Mouse (Mus musculus): ENCODE data around the gene Wfdc12. TPM values are rescaled to one million over a fixed set of nuclear protein-coding genes. Genes with fewer than 3 reads are reported as not detected.
"Not testable (repeated sequence)": the region's sequence is repeated elsewhere in the genome, so short reads cannot be mapped to it uniquely, and the experiment has no call there.

Wfdc12 gene
- not detected in 2 replicates for polyA plus RNA-seq (2016; fragmentation: Nextera tagmentation; extraction: Ambion mirVana)

DNA sequence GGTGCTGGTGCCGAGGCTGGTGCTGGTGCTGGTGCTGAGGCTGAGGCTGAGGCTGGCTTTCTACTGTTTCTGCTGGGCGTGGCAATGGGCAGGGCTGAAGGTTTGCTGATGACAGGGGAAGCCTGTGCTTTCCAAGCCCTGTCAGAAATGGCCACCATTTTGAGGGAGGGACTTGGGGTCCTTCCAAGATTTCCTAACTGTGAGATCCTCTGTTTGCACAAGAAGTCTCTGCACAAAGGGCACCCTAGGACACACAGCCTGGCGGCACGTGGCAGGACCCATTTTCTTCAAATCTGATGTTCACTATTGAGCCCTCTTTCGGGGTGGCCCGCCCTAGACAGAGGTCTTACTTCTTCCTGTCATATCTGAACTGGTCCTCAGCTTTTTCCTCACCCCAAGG is at the start of gene Wfdc12:
Wfdc12 (minus strand) TSS at position 33 of the 400 bp plus-strand sequence.
- H3K27me3 ChIP-seq (replicated peaks; ENCODE audit: low read depth, poor library complexity, severe bottlenecking): no peaks in the 10 kb centered on the region
- H3K27ac ChIP-seq (replicated peaks): no peak within 1 kb of the TSS
- no peak within 1 kb of the TSS for H3K4me3 ChIP-seq
- H3K36me3 ChIP-seq (replicated peaks): no peaks in the 10 kb centered on the region
- DNase-seq (ENCODE audit: low spot score): no peak
- no peaks in the 10 kb centered on the region for H3K4me1 ChIP-seq
- 90% methylated on average over 6 of the region's 6 CpGs for WGBS
- H3K9me3 ChIP-seq: no peaks in the 10 kb centered on the region

DNA sequence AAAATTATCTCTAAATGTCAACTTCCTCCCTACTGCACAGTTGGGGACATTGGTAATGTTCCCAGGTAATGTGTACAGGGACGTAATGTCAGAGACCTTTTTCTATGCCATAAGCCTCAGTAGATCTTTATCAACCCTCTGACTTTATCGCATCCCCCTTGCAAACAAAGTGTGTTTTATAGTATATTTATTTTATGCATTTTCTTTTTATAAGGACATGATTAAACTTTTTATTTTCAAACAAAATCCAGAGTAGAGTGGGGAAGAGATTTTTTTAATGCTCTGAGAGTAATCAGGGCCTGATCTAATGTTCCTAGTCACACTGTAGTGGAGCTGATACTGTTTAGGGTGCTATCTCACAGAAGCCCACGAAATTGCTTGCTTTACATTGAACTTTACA is 48.0 kb upstream of the Wfdc12 start, which contains the start of gene Svs2:
Svs2 (minus strand) TSS at position 101 of the 400 bp plus-strand sequence.
- 85% methylated on average over 3 of the region's 3 CpGs for WGBS
- no peaks in the 10 kb centered on the region for H3K27me3 ChIP-seq (replicated peaks; ENCODE audit: low read depth, poor library complexity, severe bottlenecking)

DNA sequence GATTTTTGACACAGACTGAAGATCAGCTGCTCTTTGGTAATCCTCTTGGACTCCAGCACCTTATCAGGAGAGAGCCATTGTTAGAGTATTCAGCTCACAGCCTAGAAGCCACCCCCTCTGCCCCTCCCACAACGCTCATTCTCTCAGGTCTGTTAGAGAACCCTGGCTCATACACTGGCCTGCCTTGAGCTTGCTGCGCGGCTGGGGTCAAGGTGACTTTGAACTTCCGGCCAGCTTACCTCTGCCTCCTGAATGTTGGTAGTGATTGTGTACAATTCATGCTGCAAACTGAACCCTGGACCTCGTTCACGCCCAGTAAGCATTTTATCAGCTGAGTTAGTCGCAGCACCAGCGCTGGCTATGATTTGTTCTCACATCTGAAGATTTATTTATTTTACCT is 42.3 kb upstream of the Wfdc12 start:
- no peaks in the 10 kb centered on the region for H3K27me3 ChIP-seq (replicated peaks; ENCODE audit: low read depth, poor library complexity, severe bottlenecking)
- 92% methylated on average over 8 of the region's 8 CpGs for WGBS

More for the DNA sequence above, 48.0 kb upstream of the Wfdc12 start, which contains the start of gene Svs2:
- Histone ChIP-seq H3K4me3 (no peak within 1 kb of the TSS), H3K4me1 (no peaks in the 10 kb centered on the region), H3K27ac (replicated peaks) (no peak within 1 kb of the TSS), H3K36me3 (replicated peaks) (no peaks in the 10 kb centered on the region), H3K9me3 (0 out of 2 replicates have a peak, but pooled peaks cover 2% of the 10 kb centered on the region)
- no peak for DNase-seq (ENCODE audit: low spot score)

DNA sequence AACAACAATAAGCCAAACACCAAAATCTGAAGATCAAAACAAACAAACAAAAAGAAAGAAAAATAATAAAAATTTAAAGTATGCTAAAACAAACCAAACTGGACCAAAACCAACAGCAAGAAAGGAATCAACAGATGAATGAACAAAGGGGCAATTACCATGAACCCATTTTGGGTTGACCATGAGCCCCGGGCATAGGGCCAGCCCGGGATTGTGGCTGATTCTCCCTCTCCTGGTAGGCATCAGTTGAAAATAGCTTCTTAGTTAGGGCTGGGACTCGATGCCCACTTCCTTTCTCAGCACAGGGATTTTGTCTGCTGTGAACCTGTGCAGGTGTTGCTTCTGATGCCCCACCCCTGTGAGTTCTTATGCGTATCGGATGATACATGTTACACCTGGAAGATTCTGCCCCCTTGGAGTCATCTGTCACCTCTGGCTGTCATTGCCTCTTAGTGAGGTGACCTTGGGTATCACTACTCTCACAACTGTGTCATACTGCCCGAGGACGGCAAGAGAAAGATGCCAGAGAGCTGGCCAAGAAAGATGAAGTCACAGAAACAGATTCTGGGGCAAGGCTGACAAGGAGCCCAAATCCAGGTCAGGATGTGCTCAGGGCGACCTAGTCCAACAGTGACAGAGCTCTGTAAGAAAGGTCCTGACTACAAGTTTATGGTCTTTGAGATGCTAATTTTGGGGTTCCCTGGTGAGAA is 38.1 kb upstream of the Wfdc12 start:
- WGBS: 84% methylated on average over 8 of the region's 8 CpGs
- Histone ChIP-seq H3K4me3 (no peak overlapping the region), H3K27me3 (replicated peaks; ENCODE audit: low read depth, poor library complexity, severe bottlenecking) (no peaks in the 10 kb centered on the region), H3K36me3 (replicated peaks) (no peaks in the 10 kb centered on the region), H3K4me1 (no peaks in the 10 kb centered on the region), H3K9me3 (no peaks in the 10 kb centered on the region), H3K27ac (replicated peaks) (no peak overlapping the region)
- no peak for DNase-seq (ENCODE audit: low spot score)

More for the DNA sequence above, 42.3 kb upstream of the Wfdc12 start:
- no peaks in the 10 kb centered on the region for H3K9me3 ChIP-seq
- no peak overlapping the region for H3K27ac ChIP-seq (replicated peaks)
- no peak for DNase-seq (ENCODE audit: low spot score)
- H3K36me3 ChIP-seq (replicated peaks): no peaks in the 10 kb centered on the region
- H3K4me1 ChIP-seq: no peaks in the 10 kb centered on the region
- no peak overlapping the region for H3K4me3 ChIP-seq

DNA sequence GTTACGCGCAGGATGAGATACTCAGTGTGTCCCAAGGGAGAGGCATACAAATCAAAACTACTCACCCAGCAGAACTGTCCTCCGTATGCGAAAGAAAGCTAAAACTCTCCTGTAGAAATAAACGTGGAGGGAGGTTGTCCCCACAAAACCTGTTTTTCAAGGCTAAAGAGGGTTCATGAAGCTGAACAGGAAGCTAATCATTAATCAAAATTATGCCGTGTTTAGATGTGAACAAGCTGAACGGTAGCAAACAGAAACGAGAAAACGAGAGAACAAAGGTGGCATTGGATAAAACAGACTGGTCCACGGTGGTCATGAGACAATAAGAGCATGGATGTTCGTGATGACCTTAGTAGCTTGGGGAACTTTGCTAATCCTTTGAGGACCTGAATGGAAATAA is 31.1 kb upstream of the Wfdc12 start, which contains the start of gene Wfdc15b:
Wfdc15b (minus strand) TSS at position 139 of the 400 bp plus-strand sequence.
- no peak for DNase-seq (ENCODE audit: low spot score)
- Histone ChIP-seq H3K27me3 (replicated peaks; ENCODE audit: low read depth, poor library complexity, severe bottlenecking) (no peaks in the 10 kb centered on the region), H3K9me3 (no peaks in the 10 kb centered on the region), H3K36me3 (replicated peaks) (no peaks in the 10 kb centered on the region), H3K4me1 (no peaks in the 10 kb centered on the region), H3K4me3 (no peak within 1 kb of the TSS), H3K27ac (replicated peaks) (no peak within 1 kb of the TSS)
- WGBS: 82% methylated on average over 11 of the region's 11 CpGs

DNA sequence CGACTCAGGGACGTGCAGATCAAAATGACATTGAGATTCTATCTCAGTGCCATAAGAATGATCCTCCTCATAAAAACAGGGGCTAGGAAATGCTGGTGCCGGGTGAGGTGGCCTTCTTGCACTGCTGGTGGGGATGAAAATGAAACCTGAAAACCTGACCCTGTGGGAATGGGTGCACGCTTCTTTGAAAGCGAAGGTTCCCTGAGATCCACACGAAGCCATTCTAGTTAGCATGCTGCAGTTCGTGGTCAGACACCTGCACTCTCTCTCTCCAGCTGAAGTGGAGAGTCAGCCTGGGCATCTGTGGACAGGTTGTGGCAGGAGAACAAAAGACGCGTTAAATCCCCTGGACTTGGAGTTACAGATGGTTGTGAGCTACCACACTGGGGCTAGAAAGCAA is 28.9 kb upstream of the Wfdc12 start:
- Histone ChIP-seq H3K4me1 (no peaks in the 10 kb centered on the region), H3K27me3 (replicated peaks; ENCODE audit: low read depth, poor library complexity, severe bottlenecking) (no peaks in the 10 kb centered on the region), H3K36me3 (replicated peaks) (no peaks in the 10 kb centered on the region), H3K4me3 (no peak overlapping the region), H3K9me3 (no peaks in the 10 kb centered on the region), H3K27ac (replicated peaks) (no peak overlapping the region)
- no peak for DNase-seq (ENCODE audit: low spot score)
- WGBS: 88% methylated on average over 9 of the region's 9 CpGs

DNA sequence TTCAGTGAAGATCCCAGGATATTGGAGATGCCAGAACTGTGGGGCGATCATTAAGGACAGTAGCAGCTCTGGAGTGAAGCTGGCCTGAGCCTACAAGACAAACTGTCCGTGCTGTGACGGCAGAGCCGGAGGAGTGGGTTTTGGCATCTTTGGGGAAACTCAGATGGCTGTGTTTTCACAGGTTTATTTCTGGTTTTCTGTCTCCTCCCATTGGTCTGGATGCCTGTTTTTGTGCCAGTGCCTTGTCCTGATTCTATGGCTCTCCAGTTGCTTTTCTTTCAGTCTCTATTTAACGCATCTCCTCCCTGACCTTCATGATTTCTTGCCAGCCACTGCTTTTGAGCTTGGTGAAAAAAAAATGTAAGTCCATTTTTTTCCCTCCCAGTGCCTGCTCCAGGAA is 22.3 kb upstream of the Wfdc12 start:
- DNase-seq (ENCODE audit: low spot score): no peak
- H3K9me3 ChIP-seq: no peaks in the 10 kb centered on the region
- H3K27me3 ChIP-seq (replicated peaks; ENCODE audit: low read depth, poor library complexity, severe bottlenecking): no peaks in the 10 kb centered on the region
- H3K4me1 ChIP-seq: no peaks in the 10 kb centered on the region
- H3K36me3 ChIP-seq (replicated peaks): no peaks in the 10 kb centered on the region
- H3K4me3 ChIP-seq: no peak overlapping the region
- no peak overlapping the region for H3K27ac ChIP-seq (replicated peaks)
- WGBS: 86% methylated on average over 5 of the region's 5 CpGs

DNA sequence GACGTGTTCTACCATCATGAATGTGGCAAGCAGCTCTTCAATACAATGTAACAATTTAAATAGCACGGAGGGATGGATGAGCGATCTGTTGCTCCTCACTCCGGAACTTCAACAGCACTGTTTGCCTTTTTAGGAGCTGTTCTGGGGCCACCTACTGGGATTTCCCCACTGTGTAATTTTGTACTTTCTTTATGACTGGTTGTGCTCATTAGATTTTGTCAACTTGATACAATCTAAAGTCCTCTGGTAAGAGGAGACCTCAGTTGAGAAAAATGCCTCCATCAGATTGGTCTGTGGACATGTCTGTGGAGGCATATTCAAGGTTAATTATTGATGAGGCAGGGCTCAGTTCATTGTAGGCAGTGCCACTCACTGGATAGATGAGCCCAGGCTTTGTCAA is 20.5 kb upstream of the Wfdc12 start:
- Histone ChIP-seq H3K36me3 (replicated peaks) (no peaks in the 10 kb centered on the region), H3K9me3 (no peaks in the 10 kb centered on the region), H3K27ac (replicated peaks) (no peak overlapping the region), H3K4me3 (no peak overlapping the region), H3K27me3 (replicated peaks; ENCODE audit: low read depth, poor library complexity, severe bottlenecking) (no peaks in the 10 kb centered on the region), H3K4me1 (no peaks in the 10 kb centered on the region)
- WGBS: 89% methylated on average over 4 of the region's 4 CpGs
- DNase-seq (ENCODE audit: low spot score): no peak

DNA sequence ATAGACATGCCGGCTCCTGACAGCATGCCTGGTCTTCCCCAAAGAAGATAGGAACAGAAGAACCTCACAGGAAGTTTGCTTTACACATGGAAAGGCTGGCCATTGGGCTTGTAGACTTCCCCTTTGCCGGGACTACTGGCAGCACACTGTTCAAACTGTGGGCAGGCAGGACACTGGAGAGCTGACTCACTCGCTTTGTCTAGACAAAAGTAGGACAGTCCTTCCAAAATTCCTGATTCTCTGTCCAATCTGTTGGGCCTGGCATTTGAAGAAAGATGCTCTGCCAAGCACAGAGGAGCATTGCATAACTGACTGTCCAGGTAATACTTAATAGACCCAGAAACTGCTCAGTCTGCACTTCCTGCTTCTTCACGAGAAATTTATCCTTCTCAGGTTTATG is 16.3 kb upstream of the Wfdc12 start:
- WGBS: 79% methylated on average over 4 of the region's 4 CpGs
- Histone ChIP-seq H3K36me3 (replicated peaks) (no peaks in the 10 kb centered on the region), H3K4me3 (no peak overlapping the region), H3K27me3 (replicated peaks; ENCODE audit: low read depth, poor library complexity, severe bottlenecking) (no peaks in the 10 kb centered on the region), H3K4me1 (no peaks in the 10 kb centered on the region), H3K9me3 (no peaks in the 10 kb centered on the region), H3K27ac (replicated peaks) (no peak overlapping the region)
- no peak for DNase-seq (ENCODE audit: low spot score)

DNA sequence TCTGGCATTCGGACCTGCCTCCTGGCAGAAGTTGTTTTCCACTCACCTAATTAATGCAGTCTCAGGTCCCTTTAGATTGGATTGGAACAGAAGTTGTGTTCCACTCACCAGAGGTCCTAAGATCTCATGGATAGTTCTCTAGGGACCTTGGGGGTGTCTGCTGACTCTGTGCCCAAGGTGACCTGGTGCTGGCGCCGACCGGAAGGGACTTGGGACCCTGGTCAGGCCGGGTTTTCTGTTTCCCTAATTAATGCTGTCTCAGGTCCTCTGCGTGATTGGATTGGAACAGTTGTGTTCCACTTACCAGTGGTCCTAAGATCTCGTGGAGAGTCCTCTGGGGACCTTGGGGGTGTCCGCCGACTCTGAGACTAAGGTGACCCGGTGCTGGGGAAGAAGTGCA is 15.6 kb upstream of the Wfdc12 start:
- H3K27me3 ChIP-seq (replicated peaks; ENCODE audit: low read depth, poor library complexity, severe bottlenecking); H3K9me3 ChIP-seq; DNase-seq (ENCODE audit: low spot score); H3K27ac ChIP-seq (replicated peaks); H3K36me3 ChIP-seq (replicated peaks); H3K4me1 ChIP-seq; H3K4me3 ChIP-seq: not testable (repeated sequence)
- WGBS: 90% methylated on average over 10 of the region's 10 CpGs

DNA sequence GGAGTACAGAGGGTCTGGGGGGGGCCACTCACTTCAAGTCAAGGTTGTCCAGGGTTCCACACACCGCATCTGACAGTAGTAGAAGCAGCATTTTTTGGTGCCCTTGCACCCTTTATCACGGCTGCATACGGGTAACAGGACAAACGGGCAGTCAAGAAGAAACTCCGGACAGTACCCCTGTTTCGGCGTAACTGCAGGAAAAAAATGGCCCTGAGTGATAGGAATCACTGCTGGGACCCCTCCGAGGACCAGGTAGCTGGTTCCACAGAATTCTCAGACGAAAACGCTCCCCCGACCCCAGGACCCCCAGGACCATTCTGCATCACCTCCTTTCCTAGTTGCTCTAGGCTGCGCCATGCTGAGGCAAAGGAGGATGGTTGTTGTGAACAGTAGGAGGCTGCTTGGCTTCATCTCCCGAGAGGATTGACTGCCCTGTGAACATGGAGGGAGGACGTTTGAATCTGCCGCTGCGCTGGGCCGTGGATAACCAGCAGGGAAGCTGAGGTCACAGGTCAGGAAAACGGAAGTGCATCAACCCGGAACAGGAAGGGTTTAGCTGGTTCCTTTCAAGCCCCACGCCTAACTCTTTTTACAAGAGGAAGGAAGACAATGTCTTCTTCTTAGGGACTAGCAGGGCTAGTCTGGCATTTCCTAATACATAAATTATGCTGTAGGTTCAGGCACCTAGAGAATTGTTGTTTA is 9.4 kb upstream of the Wfdc12 start, which contains the start of gene Wfdc15a:
Wfdc15a (minus strand) TSS at position 505 of the 702 bp plus-strand sequence.
- H3K36me3 ChIP-seq (replicated peaks): no peaks in the 10 kb centered on the region
- DNase-seq (ENCODE audit: low spot score): no peak
- no peak within 1 kb of the TSS for H3K4me3 ChIP-seq
- no peak within 1 kb of the TSS for H3K27ac ChIP-seq (replicated peaks)
- 75% methylated on average over 20 of the region's 20 CpGs for WGBS
- H3K9me3 ChIP-seq: no peaks in the 10 kb centered on the region
- H3K4me1 ChIP-seq: no peaks in the 10 kb centered on the region
- H3K27me3 ChIP-seq (replicated peaks; ENCODE audit: low read depth, poor library complexity, severe bottlenecking): no peaks in the 10 kb centered on the region

DNA sequence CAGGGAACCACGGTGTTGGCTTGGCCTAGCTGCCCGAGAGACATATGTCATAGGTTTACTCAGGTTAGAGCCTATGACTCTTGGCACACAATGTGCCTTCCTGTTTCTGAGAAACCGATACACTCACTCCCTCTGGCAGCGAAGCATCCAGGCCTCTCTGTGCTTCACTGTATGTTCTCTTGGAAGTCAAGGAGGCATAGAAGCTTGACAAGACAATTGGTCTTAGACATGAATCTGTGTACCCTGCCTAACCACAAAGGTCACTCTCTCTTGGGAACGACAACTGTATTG is 6.2 kb upstream of the Wfdc12 start:
- no peak for DNase-seq (ENCODE audit: low spot score)
- WGBS: 83% methylated on average over 5 of the region's 5 CpGs
- no peaks in the 10 kb centered on the region for H3K27me3 ChIP-seq (replicated peaks; ENCODE audit: low read depth, poor library complexity, severe bottlenecking)
- no peaks in the 10 kb centered on the region for H3K36me3 ChIP-seq (replicated peaks)
- no peak overlapping the region for H3K27ac ChIP-seq (replicated peaks)
- H3K9me3 ChIP-seq: no peaks in the 10 kb centered on the region
- no peak overlapping the region for H3K4me3 ChIP-seq
- H3K4me1 ChIP-seq: no peaks in the 10 kb centered on the region
